Mouse (Mus musculus) gastrocnemius, adult 18-20 months (tissue): Measurements from ENCODE around the gene Zbtb8b. TPM values are rescaled to one million over a fixed set of nuclear protein-coding genes. Genes with fewer than 3 reads are reported as not detected.
"Not testable (repeated sequence)": the region's sequence is repeated elsewhere in the genome, so short reads cannot be mapped to it uniquely, and the experiment has no call there.

Source experiments
- DNase-seq: peaks from one replicate; pipeline ENCODE4 v3.0.0; 2021; ENCODE audit warnings: low spot score
- total RNA-seq, 2 experiments: library from RNA; stranded (reverse); gene quantifications; 2 replicates each; pipeline ENCODE4 v1.2.3; 2021

The Zbtb8b gene
- total RNA-seq, 2 experiments from 2014 or later = not detected

DNA sequence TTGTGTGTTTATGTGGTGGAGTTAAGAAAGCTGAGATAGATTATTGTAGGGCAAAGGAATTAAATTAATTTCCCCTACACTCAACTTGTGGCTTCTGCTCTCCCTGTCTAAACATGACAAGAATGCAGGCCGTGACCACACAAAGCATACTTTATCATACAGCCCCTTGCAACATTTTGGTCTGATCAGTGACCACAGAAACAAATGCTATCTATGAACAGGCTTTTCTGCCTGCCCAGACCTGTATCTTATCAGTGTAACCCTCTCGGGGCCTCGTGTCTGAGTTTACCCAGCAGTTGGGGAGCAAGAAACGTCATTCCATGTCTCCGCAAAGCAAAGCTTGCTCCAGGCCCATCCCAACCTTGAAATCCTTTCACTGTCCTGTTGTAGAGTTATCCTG, 24.2 kb downstream of the Zbtb8b start:
- DNase-seq = no peak

- no peak for DNase-seq
Measured at GRCm38 (mm10) chr4:129415892-129416291, 24.8 kb downstream of the Zbtb8b start.

DNA sequence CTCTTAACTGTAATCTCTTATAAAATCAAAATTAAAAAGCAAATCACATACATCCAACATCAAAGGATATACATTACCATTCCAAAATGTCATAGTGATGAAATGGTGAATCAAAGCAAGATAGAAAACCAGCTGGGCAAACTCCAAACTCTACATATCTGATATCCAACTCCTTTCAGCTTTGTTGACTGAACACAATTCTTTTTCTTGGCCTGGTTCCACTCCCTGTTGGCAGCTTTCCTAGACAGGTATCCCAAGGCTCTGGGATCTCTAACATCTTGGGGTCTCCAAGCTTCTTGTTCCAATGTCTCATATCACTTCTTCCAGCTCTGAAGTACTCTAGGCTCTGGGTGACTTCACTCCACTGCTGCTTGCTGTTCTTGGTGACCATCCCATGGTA, 29.7 kb downstream of the Zbtb8b start:
- no peak for DNase-seq

DNA sequence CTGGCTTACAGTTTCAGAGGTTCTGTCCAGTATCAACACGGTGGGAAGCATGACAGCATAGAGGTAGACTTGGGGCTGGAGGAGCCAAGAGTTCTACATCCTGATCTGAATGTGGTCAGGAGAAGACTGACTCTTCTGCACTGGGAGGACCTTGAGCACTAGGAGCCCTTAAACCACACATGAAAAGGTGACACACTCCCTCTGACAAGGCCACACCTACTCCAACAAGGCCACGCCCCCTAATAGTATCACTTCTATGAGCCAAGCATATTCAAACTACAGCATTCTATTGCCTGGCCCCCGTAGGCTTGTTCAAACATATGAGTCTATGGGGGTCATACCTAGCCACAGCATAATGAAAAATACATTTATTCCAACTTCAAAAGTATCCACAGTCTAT, 30.1 kb downstream of the Zbtb8b start:
- not testable (repeated sequence) for DNase-seq

- DNase-seq = peak; percentile 38
Measured at GRCm38 (mm10) chr4:129406447-129406846, 34.2 kb downstream of the Zbtb8b start.

GRCm38 (mm10) chr4:129399813-129400212, 40.8 kb downstream of the Zbtb8b start:
- DNase-seq = no peak

DNA sequence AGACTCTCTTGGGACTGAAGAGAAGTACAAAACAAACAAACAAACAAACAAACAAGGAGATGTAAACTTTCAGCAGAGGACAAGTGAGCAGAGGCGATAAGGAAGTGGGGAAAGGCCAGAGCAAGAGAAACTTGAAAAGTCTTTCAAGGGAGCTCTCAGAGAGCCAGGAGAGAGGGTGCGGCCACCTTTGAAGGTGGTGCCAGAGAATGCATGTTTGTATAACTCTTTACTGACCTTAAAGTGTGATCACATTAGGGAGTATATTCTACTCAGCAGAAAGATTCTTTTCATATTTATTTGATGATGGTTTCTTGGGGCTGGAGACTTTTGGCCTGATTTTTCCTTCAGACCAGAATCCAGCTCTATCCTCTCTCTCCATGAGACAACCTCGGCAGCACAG, 43.7 kb downstream of the Zbtb8b start:
- no peak for DNase-seq

DNA sequence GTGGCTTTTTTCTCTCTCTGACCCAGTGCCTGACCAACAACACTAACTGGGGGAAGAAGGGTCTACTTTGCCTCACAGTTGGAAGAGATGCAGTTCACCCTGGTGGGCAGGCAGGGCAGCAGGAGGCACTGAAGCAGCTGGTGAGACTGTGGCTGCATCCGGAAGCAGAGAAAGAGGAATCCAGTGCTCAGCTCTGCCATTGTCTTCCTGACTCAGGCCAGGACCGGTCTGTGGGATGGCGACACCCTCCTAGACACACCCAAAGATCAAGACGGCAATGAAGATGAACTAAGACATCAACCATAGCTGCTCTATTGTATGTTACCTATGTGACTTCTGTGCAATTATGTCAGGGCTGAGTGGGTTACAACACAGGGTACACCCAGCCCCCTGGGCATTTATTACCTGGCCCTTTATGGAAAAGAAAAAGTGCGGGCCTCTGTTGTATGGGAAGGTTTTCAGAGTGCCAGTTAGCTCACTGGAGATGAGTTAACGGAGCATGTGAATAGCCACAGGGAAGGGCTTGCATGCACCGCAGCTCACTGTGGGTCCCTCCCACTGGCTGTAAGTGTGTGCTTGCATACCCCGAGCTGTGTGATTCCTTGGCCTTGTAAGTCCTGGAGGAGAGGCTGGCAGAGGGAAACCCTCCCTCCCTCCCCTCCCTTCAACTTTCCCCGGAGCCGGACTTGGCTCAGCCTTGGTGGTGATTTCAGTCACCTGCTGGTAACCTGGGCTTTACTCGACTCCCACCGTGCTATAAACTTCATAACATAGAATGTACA, 46.4 kb downstream of the Zbtb8b start:
- DNase-seq = no peak

- no peak for DNase-seq
Measured at GRCm38 (mm10) chr4:129390936-129391557, 49.6 kb downstream of the Zbtb8b start.

GRCm38 (mm10) chr4:129390216-129390743, 50.4 kb downstream of the Zbtb8b start:
- DNase-seq = peak; percentile 9

- no peak for DNase-seq
Measured at GRCm38 (mm10) chr4:129388404-129388803, 52.2 kb downstream of the Zbtb8b start.

DNA sequence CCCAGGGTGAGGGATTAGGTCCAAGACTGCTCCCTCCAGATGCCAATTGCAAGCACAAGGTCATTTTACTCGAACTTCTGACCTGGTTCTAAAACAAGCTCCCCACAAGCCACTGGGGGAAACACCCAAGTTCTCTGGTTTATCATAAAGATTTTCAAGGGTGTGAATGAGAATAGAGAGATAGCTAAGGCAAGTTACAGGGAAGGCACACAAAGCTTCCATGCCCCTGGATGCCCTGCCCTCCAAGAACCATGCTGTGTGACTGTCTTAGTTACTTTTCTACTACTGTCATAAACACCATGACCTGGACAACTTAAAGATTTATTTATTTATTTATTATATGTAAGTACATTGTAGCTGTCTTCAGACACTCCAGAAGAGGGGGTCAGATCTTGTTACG, 53.7 kb downstream of the Zbtb8b start:
- DNase-seq = no peak

- DNase-seq = no peak
Measured at GRCm38 (mm10) chr4:129386269-129386946, 54.2 kb downstream of the Zbtb8b start.

DNA sequence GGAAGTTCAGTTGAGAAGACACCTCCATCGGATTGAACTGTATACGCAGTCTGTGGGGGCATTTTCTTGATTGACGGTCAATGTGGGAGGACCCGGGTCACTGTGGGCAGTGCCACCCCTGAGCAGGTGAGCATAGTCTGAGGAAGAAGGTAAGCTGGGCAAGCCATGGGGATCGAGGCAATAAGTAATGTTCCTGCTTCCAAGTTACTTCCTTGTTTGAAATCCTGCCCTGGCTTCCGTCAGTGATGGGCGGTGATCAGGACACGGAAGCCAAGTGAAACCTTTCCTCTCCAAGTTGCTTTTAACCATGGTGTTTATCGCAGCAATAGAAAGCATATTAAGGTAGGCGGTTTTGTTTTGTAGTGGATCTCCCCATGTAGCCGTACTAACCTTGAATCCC, 55.0 kb downstream of the Zbtb8b start:
- no peak for DNase-seq

DNA sequence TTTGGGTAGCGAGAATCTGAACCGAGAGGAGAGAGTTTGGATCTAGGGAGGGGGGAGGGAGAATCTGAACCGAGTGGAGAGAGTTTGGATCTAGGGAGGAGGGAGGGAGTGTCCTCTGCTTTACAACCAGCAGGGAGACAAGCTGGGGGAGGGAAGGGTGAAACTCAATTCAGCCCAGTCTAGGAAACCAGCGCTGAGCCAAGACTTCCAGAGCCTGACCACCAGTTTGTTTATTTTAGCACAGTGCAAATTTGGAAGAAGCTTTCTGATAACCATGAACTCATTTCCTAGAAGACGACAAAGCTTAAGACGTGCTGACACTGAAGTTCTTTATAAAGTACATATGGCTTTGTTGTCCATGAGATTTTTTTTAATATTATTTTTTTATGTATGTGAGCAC, 56.2 kb downstream of the Zbtb8b start:
- peak; percentile 25 for DNase-seq

DNA sequence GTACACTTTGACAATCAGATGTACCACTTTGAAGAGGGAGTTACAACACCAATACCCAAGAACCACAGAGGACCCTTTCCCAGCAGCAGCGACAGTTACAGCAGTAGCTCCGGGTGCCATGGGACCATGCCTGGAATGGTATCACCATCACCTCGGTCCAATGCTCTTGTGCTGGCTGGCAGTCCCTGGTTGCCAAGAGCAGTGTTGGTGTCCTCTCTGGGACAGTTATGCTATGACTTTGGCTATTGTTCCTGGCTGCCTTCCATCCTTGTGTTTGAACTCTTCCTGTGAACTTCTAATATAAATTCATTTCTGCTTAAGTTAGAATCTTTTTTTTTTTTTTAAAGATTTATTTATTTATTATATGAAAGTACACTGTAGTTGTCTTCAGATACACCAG, 57.1 kb downstream of the Zbtb8b start:
- DNase-seq = no peak

DNA sequence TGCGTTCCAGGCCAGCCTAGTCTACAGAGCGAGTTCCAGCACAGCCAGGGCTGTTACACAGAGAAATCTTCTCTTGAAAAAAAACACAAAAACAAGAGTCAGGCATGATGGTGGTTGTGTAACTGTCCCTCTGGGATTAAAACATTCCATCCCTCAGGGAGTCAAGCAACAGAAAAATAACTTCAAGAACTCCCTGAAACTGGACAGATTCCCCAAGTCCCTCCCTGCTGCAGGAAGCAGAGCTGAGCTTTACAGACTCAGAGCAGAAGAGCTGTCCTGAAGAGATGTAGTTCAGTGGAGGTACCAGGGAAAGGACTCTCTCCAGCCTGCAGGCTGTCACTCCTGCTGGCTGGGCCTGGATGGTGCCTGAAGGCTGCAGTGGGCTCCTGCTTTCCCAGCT, 58.2 kb downstream of the Zbtb8b start:
- DNase-seq = peak; percentile 59

GRCm38 (mm10) chr4:129382029-129382428, 58.6 kb downstream of the Zbtb8b start:
- no peak for DNase-seq

- DNase-seq = no peak
Measured at GRCm38 (mm10) chr4:129381148-129381547, 59.5 kb downstream of the Zbtb8b start.

DNA sequence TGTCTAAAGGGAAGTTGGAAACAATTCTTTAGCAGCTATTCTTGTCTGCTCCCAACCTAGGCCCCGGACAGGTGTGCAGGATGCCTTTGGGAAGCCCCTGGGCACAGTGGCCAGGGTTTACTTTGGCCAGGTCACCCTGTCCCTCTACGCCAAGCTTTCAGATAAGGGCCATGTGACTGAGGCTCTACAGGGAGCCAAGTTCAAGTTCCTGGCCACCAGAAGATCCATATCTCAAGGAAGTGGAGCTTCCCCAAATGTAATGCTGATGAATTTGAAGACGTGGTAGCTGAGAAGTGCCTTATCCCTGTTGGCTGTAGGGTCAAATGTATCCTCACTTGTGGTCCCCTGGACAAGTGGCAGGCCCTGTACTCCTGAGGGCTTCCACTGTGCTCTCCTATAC, 60.8 kb downstream of the Zbtb8b start:
- DNase-seq = no peak

- DNase-seq = peak; percentile 26
Measured at GRCm38 (mm10) chr4:129377601-129378390, 62.9 kb downstream of the Zbtb8b start, which contains the start of gene Zbtb8a. Gene Zbtb8a (minus strand): TSS chr4:129378116.
